Mouse (Mus musculus) liver, adult 2 months (tissue): ENCODE results near the gene Vti1a.

Experiments
- CTCF ChIP-seq: fragments of 200-500 bp; IDR thresholded peaks from 2 replicates; pipeline ENCODE4 v1.5.1; 2011; ENCODE audit warnings: low read depth, low read length, control low read depth
- POLR2A ChIP-seq: fragments of 200-500 bp; IDR thresholded peaks from 2 replicates; pipeline ENCODE4 v1.6.1; 2011; ENCODE audit warnings: low read length, control low read depth; ENCODE audit not compliant: insufficient read depth; ENCODE audit errors: extremely low read depth

GRCm38 (mm10) chr19:55299378-55299777, 16.7 kb upstream of the Vti1a start:
- TF ChIP-seq POLR2A = no peak
- TF ChIP-seq CTCF = no peak
